Mouse (Mus musculus): ENCODE results near the gene Kif3c. TPM values are rescaled to one million over a fixed set of nuclear protein-coding genes. Genes with fewer than 3 reads are reported as not detected.

The Kif3c gene
- polyA plus RNA-seq (2015; fragmentation: Nextera tagmentation; extraction: Ambion mirVana): 6.4 and 6.9 TPM in 2 replicates

DNA sequence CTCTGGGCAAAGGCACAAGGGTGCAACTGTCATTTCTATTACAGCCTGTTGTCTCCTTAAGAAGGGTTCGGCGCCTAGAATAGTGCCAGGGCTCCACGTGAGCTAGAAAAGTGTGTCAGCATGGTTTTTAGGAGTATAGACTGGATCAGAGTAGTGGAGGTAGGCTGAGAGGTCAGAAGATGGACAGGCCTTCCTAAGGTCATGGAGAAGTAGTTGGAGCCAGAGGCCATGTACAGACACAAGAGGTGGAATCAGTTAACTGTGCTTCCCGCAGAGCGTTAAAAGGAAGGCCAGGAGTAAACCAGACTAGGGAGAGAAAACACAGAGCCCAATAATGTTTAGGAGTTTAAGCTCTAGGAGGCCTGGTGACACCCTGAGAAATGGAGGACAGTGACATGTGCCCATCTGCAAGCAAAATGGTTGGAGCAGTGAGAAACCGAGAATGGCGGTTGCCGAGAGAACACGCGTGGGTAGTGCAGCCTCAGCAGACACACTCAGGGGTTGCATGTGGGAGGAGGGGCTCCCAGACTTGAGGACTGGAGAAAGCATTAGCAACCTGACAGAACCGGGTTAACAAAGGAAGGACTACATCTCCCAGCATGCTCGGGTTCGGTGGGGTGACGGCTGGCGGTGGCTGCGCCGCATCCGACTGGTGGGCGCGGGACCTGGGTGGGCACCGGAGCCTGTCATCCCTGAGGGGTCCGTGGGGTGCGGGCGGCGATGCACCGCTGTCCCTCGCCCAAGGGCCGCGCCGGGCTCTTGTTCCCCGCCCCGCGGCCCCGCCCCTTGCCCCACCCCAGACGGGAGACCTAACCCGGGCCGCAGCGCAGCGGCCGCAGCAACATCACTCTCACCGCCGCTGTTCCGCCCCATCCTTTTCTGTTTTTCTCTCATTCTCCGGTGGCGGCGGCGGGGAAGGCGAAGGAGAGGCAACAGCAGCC lies at the start of gene Kif3c:
Kif3c (plus strand) TSS at position 625 of the 941 bp plus-strand sequence.
- peak; percentile 83 for DNase-seq (ENCODE audit: low spot score)

DNA sequence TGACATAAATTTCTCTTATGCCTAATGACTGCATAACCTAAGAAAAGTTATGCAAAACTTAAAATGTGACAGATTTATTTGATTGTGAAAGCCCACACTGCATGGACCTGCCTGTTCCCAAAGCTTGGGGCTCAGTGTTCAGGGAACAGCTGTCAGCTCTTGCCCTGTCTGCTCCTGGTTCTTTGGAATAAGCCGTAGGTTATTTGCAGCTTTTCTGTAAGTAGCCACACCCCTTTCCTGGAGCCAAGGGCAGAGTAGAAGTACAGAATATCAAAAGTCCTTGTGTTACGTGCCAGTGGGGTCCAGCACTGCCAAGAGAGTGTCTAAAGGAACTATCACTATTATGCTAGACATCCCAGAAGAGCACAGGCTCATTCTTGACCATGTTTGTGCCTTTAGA lies 48.8 kb upstream of the Kif3c start:
- DNase-seq (ENCODE audit: low spot score): no peak

DNA sequence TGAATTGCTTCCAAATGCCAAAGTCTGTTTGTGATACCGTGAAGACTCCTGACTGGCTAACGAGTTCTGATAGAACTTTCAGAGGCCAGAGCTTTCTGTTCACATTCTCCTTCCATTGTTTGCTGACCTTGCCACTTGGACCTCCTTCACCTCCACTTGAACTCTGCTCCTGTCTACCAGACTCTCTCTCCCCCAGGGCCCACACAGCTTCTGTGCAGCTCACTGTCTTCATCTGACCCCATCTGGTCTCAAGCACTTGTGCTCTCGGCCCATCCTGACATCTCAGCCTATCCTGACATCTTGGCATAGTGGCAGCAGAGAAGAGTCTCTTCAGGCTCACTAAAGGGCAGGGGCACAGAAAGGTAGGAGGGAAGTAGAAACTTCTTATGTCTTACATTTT lies 48.0 kb upstream of the Kif3c start:
- no peak for DNase-seq (ENCODE audit: low spot score)

DNA sequence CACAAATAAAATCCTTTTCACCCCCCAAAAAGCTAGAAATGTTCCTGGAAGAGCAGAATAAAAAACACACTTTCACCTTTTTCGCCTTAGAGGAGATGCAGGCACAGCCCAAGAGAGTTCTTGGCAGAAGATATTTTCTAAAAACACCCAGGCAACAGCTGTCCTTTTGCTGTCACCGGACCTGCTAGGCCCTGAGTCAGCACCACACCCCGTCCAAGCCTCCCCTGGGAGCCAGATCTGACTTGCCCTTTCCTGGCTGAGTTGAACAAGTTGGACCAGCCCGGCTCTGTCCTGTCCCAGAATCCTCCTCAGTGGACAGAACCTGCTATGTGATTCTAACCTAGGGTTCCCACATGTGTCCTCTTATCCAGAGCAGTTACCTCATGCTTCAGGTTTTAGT lies 45.6 kb upstream of the Kif3c start:
- DNase-seq (ENCODE audit: low spot score): no peak

DNA sequence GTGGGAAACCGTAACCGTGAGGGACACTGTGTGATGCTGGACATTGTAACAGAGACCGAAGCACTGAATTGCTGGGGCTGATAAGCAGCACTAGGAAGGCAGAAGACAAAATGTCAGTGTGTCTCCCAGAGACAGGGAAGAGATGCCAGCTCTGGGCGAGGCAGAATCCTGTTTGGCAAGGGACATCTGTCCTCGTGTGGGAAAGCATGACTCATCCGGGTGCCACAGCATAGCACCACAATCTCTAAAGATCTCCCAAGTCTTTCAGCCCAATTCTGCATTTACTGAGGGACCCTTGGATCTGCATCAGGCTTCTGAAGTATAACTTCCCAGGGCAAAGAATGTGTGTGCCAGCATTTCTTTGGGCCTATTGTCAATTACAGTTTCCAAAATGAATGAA lies 41.7 kb upstream of the Kif3c start:
- no peak for DNase-seq (ENCODE audit: low spot score)

DNA sequence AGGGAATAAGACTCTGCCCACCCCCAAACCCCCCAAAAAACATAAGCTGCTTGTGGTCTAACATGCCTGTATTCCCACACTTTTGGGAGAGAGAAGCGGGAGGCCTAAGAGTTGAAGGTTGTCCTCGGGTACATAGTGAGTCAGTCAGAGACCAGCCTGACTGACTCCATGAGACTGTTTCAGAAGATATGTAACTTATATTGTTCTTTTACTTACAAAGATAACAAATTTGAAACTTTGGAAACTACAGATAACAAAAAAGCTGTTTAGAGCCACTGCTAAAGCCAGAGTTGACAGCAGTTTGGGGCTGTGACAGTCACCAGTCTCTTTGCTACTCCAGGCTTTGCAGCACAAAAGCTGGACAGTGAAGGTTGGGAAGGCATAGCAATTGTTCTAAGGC lies 39.7 kb upstream of the Kif3c start:
- no peak for DNase-seq (ENCODE audit: low spot score)

DNA sequence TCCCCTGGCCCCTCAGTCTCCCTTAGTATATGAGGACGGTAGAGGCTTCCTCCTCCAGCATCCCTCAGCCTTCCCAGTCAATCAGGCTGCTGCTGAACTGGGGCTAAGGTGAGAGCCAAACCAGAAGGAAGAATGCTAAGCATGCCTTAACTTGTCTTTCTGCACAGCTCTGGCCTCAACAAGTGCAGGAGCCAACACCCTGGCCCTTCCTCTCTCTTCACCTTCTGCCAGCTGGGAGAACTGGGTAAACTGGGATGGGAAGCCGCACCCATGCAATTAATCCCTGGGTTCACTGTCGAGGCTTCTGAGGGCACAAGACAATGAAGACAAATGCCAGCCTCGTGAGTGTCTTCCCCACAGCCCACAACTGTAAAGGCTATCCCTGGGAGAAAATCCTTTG lies 35.3 kb upstream of the Kif3c start:
- DNase-seq (ENCODE audit: low spot score): no peak

DNA sequence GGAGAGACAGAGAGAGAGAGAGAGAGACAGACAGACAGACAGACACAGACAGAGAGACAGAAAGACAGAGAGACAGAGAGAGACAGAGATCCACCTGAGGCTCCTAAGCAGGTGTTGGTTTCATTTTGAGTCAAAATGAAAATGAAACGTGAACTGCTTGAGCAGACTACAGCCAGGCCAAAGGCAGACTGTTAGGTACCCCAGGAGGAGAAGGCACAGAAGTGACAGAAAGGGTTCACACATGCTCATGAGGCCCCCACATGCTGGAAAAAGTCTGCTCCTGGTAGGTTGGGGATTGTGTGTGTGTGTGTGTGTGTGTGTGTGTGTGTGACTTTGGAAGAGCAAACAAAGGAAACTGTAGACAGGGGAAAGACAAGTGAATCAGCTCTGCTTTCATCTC lies 26.0 kb upstream of the Kif3c start:
- no peak for DNase-seq (ENCODE audit: low spot score)

DNA sequence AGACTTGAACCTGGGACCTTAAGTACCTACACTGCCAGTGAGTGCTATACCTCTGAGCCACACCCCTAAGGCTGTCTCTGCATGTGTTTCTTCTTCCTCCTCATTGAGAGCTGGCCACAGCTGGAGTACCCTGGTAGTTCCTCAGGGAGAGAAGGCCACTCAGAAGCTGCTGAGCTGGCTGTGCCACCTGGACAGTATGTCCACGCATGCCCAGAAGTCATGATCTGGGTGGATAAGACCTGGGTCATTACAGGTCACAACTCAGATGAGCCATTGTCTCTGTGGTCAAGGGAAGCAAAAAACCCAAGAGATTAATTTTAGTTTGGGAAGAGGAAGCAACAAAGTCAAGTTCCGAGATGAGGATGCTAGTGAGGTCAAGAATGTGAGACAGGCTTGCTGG lies 20.8 kb upstream of the Kif3c start:
- DNase-seq (ENCODE audit: low spot score): no peak

DNA sequence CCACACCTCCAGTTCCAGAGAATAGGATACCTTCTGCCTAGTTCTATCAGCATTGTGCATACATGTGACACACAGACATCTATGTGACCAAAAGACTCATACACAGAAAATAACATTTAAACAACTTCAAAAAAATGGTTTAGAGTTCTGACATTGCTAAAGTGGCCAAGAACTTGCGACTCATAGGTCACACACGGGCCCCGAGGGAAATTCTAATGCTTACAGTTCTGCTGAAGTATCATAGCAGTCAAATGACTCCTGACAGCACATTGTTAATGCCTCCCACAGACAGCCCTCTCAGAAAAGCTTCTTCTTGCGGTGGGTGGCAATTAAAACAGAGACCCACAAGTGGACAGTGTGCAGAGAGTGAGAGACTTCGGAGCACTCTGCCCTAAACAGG lies 19.9 kb upstream of the Kif3c start:
- DNase-seq (ENCODE audit: low spot score): no peak

DNA sequence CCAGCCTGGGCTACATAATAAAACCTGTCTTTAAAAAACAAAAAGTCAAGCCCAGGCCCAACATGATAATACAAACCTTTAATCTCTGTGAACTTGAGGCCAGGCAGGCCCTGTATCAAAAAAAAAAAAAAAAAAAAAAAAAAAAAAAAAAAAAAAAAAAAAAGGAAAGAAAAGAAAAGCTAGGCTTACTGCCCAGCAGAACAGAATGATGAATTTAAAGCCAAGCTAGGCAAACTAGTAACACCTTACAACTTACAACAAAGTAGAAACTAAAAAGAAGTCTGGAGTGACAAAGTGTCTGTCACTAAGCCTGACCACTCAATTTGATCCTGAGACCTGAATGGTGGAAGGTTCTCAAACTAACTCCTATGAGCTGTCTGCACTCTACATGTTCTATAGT lies 17.2 kb upstream of the Kif3c start:
- no peak for DNase-seq (ENCODE audit: low spot score)

DNA sequence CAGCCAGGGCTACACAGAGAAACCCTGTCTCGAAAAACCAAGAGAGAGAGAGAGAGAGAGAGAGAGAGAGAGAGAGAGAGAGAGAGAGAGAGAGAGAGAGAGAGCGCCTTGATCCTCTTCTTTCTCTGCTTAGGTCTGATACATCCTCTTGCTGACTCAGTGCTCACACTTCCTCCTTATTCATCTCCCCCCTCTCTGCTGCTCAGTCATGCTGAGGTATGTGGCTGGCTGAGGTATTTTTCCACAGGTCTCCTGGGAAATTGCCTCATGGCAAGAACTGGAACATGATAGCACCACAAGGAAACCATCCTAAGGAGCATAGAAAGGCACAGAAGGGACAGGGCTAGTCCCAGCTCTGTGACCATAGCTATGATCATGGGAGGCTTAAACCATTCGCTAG lies 15.5 kb upstream of the Kif3c start:
- no peak for DNase-seq (ENCODE audit: low spot score)

DNA sequence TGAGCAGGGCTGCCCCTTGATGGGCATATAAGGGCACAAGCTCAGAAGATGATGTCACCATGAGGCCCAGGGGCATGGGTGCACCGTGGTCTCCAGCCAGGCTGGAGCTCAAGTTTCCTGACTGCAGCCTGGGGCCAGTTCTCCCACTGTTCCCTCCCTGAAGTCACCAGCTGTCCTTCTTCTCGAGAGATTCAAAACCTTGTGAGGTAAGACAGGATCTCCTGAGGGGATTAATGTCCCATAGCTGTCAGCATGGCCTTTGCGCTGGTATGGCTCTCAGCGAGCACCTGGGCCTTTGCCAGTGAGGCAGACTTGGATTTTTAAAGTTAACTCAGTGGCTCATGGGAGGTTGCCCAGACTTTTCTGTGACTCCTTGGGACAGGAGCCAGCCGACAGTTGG lies 14.8 kb upstream of the Kif3c start:
- no peak for DNase-seq (ENCODE audit: low spot score)

DNA sequence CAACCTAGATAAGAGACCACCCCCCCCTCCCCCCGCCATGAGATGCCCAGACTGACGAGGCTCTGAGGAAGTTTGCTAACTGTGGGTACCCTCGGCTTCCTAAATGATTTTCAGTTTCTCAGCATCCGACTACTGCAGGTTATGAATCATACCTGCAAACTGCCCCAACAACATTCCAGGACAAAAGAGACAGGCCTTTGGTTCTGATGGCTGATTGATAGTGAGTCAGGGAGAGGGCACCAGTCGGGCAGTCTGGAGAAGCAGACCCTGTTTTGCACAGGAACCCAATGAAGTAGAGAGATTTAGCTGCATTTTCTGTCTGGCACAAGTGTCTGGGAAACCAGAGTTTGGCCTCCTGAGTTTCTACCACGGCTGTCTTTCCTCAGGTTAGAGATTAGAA lies 12.7 kb upstream of the Kif3c start:
- DNase-seq (ENCODE audit: low spot score): no peak

DNA sequence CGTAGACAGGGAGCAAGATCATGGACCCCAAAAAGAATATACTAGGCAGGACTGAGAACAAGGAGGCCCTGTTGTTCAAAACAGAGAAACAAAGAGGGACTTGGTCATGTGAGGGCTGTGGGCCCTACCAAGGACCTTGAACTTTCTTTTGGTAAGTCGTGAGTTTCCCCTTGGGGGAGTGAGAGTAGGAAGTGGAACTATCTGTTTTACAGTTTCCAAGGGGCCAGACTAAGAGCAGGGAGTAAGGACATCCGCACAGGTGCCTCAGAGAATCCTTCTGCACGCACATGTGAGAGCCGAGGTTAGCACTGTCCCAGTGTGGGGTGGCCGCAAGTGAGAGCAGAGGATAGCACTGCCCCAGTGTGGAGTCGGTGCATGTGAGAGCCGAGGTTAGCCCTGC lies 9.9 kb upstream of the Kif3c start:
- no peak for DNase-seq (ENCODE audit: low spot score)

DNA sequence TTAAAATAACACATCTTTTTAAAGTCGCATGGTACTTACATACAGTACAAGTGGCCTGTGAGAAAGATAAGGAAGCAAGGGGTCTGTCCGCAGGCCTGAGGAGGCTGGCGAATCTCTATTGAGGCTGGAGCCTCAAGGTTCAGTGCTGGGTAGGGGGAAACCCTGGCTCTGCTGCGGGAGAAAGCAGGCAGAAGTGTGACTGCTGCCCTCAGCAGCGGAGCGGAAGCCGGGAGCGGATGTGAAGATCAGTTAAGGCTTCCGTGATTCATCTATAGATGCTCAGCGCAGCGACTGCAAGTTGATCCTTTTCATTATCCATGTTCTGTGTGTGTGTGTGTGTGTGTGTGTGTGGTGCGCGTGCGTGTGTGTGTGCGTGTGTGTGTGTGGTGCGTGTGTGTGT lies 8.1 kb upstream of the Kif3c start:
- DNase-seq (ENCODE audit: low spot score): peak; percentile 44

DNA sequence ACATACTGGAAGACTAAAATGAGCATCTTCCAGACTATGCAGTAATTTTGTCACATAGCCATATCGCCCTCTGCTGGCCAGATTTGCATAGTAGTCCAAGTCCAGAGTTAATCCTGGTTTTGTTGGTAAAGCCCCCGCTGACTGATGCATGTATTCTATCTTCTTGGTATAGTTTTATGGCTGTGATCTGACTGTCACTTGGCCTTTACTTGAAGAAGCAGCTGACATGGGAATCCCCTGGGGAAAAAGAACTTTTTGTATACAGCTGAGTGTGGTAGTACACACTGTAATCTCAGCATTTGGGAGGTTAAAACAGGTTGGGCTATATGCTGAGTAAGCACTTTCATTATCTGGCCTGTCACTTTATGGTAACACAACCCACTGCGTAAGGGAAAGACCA lies 5.6 kb upstream of the Kif3c start:
- peak; percentile 74 for DNase-seq (ENCODE audit: low spot score)

DNA sequence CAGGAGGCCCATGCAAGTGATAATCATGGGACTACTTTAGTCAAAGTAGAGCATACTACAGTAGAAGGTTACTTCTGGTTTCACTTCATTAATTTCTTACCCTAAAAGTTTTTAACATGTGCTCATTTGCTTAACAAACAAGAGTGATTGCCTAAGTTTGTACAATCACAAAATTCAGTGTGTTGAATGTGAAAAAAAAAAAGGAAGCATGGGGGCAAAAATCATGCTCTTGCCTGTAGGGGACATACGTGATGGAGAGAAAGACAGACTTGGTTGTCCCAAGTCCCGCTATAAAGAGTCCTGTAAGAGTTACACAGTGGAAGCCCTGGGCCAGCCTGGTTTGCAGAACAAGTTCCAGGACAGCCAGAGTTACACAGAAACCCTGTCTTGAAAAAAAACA lies 4.9 kb upstream of the Kif3c start:
- no peak for DNase-seq (ENCODE audit: low spot score)

DNA sequence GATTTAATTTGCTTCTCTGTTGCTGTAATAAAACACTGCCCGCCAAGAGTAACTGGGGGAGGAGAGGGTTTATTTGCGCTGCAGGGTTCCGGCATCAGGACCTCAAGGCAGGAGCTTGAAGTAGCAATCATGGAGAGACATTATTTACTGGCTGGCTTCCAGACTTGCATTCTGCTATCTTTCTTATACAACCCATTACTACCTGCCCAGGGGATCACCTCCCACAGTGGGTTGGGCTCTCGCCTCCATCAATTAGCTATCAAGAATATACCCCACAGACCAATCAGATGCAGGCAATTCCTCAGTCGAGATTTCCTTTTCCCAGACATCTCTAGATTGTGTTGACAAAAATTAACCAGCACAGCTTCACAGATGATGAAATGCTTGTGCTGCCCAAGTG lies 856 bp upstream of the Kif3c start:
- DNase-seq (ENCODE audit: low spot score): no peak

DNA sequence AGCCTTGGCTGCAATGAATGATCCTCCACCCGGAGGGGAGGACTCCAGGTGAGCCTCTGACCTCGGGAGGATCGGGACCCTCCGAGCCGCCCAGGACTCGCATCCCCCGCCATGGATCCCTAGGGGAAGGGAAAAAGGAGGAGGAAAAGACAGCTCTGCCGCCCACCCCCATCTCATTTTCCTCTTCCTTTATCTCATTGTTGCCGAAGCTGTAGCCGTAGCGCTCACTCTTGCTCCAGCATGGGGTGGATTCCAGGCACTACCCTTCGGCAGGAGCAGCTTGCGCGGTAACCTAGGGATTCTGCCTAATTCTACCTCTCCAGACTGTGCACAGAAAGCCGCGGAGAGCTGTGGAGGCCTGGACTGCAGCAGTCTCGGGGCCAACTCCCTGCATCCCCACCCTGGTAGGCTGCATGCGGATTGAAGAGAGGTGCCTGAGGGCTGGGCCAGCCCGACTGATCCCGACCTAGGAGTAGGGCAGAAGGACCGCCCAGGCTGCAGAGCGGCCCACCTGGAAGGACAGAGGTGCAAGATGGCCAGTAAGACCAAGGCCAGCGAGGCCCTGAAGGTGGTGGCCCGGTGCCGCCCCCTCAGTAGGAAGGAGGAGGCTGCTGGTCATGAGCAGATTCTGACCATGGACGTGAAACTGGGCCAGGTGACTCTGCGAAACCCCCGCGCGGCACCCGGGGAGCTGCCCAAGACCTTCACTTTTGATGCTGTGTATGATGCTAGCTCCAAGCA lies 687 bp downstream of the Kif3c start:
- DNase-seq (ENCODE audit: low spot score): peak; percentile 32

DNA sequence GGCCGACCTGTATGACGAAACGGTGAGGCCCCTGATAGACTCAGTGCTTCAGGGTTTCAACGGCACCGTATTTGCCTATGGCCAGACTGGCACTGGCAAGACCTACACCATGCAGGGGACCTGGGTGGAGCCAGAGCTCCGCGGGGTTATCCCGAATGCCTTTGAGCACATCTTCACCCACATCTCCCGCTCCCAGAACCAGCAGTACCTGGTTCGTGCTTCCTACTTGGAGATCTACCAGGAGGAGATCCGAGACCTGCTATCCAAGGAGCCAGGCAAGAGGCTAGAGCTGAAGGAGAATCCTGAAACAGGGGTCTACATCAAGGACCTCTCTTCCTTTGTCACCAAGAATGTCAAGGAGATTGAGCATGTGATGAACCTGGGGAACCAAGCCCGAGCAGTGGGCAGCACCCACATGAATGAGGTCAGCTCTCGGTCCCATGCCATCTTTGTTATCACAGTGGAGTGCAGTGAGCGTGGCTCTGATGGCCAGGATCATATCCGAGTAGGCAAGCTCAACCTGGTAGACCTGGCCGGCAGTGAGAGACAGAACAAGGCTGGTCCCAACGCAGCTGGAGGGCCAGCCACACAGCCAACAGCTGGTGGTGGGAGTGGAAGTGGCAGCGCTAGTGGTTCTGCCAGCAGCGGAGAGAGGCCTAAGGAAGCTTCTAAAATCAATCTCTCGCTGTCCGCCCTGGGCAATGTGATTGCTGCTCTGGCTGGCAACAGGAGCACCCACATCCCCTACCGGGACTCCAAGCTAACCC lies 1.4 kb downstream of the Kif3c start:
- DNase-seq (ENCODE audit: low spot score): no peak

DNA sequence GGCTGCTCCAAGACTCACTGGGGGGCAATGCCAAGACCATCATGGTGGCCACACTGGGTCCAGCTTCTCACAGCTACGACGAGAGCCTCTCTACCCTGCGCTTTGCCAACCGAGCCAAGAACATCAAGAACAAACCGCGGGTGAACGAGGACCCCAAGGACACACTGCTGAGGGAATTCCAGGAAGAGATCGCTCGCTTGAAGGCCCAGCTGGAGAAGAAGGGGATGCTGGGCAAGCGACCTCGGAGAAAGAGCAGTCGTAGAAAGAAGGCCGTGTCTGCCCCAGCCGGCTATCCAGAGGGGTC lies 2.0 kb downstream of the Kif3c start:
- no peak for DNase-seq (ENCODE audit: low spot score)

Data from thymus, postnatal 0 days (tissue).